8 mouse cellular contexts compared by ENCODE assay signal in genomic region chr4:132269740-132270560, GRCm38 (mm10). TPM values are rescaled to one million over a fixed set of nuclear protein-coding genes. Genes with fewer than 3 reads are reported as not detected.
A peak's percentile ranks its signal among the peaks of the same experiment; 100 is the strongest.
DNase-seq lines count a peak whose midpoint lies in the region; ATAC-seq and TF ChIP-seq lines count a peak whose summit lies in the region.

No protein-coding gene starts in this region.

- H3K27ac ChIP-seq in forebrain, embryonic 12.5 days: peak overlapping the region; percentile 89
- peak overlapping the region; percentile 90 for H3K27ac ChIP-seq in liver, postnatal 0 days (ENCODE audit: low read depth)
- H3K27ac ChIP-seq in neural tube, embryonic 14.5 days (ENCODE audit: low read depth, low read length): peak overlapping the region; percentile 98

- H3K4me1 ChIP-seq in E14TG2a.4 (replicated peaks; ENCODE audit: low read depth, low read length): peaks cover 34% of the 10 kb centered on the region
- H3K4me1 ChIP-seq in forebrain, embryonic 12.5 days: peaks cover 13% of the 10 kb centered on the region
- H3K4me1 ChIP-seq in liver, postnatal 0 days (ENCODE audit: insufficient read depth): peaks cover 16% of the 10 kb centered on the region
- H3K4me1 ChIP-seq in neural tube, embryonic 14.5 days (ENCODE audit: control insufficient read depth, insufficient read depth, low read length): no peaks in the 10 kb centered on the region

- intact Hi-C loops in heart, postnatal 10 days (cut with DNase I): loop anchor here (1.0 to 5.0 kb wide), 4 partner anchors 58 to 242 kb away; partner anchors contain the start of genes Phactr4, Sesn2 and Ythdf2

- H3K36me3 ChIP-seq in E14TG2a.4 (ENCODE audit: insufficient read depth, low read length): 0 out of 2 replicates have a peak, but pooled peaks cover 4% of the 10 kb centered on the region
- H3K36me3 ChIP-seq in forebrain, embryonic 12.5 days (replicated peaks): no peaks in the 10 kb centered on the region
- H3K36me3 ChIP-seq in liver, postnatal 0 days (replicated peaks; ENCODE audit: insufficient read depth, low read length): no peaks in the 10 kb centered on the region
- H3K36me3 ChIP-seq in neural tube, embryonic 14.5 days (ENCODE audit: control insufficient read depth, insufficient read depth, low read length): no peaks in the 10 kb centered on the region

- peak; percentile 90 for DNase-seq in c-Kit-positive CD71-positive TER-119-positive erythroid progenitor cells, embryonic 14.5 days (ENCODE audit: low spot score)
- peak; percentile 88 to 90 for DNase-seq in heart, postnatal 10 days
- DNase-seq in large intestine, adult 2 months (ENCODE audit: low read depth, low spot score): peak; percentile 77
- peak; percentile 87 for DNase-seq in liver, postnatal 0 days
- peak; percentile 91 for DNase-seq in testis, postnatal 10 days (ENCODE audit: low spot score)

- H3K9me3 ChIP-seq in E14TG2a.4 (ENCODE audit: low read length): peaks cover 5% of the 10 kb centered on the region; the same call in 1 of the 2 replicates
- no peaks in the 10 kb centered on the region for H3K9me3 ChIP-seq in forebrain, embryonic 12.5 days
- H3K9me3 ChIP-seq in liver, postnatal 0 days (ENCODE audit: low read length): no peaks in the 10 kb centered on the region
- no peaks in the 10 kb centered on the region for H3K9me3 ChIP-seq in neural tube, embryonic 14.5 days (ENCODE audit: control insufficient read depth, low read length)

- no peaks in the 10 kb centered on the region for H3K27me3 ChIP-seq in E14TG2a.4 (ENCODE audit: insufficient read depth, low read length)
- 0 out of 2 replicates have a peak, but pooled peaks cover 2% of the 10 kb centered on the region for H3K27me3 ChIP-seq in forebrain, embryonic 12.5 days
- H3K27me3 ChIP-seq in liver, postnatal 0 days (ENCODE audit: insufficient read depth, low read length): no peaks in the 10 kb centered on the region
- H3K27me3 ChIP-seq in neural tube, embryonic 14.5 days (ENCODE audit: control insufficient read depth, insufficient read depth, low read length): no peaks in the 10 kb centered on the region

- ATAC-seq in forebrain, embryonic 12.5 days (ENCODE audit: low FRiP score): peak; percentile 76
- peak; percentile 78 for ATAC-seq in liver, postnatal 0 days
- ATAC-seq in neural tube, embryonic 14.5 days (ENCODE audit: low read depth): peak; percentile 78

- H3K4me3 ChIP-seq in E14TG2a.4 (replicated peaks; ENCODE audit: low read length): peak overlapping the region; percentile 53
- peak overlapping the region; percentile 29 for H3K4me3 ChIP-seq in forebrain, embryonic 12.5 days (replicated peaks)
- peak overlapping the region; percentile 24 for H3K4me3 ChIP-seq in liver, postnatal 0 days (ENCODE audit: low read depth, low read length)
- peak overlapping the region; percentile 24; the same call in 1 of the 2 replicates for H3K4me3 ChIP-seq in neural tube, embryonic 14.5 days (ENCODE audit: low read depth, low read length)

- TF ChIP-seq EP300 in liver, postnatal 0 days (IDR thresholded peaks at IDR 0.05; ENCODE audit: low read depth): peak; percentile 91

- peak overlapping the region; percentile 45 for H3K4me2 ChIP-seq in forebrain, embryonic 12.5 days
- H3K4me2 ChIP-seq in liver, postnatal 0 days (ENCODE audit: low read depth, low read length): peak overlapping the region; percentile 67
- peak overlapping the region; percentile 53 for H3K4me2 ChIP-seq in neural tube, embryonic 14.5 days (ENCODE audit: low read depth, low read length)

- under 1% methylated on average over 35 of the region's 35 CpGs for WGBS in forebrain, embryonic 12.5 days
- under 1% methylated on average over 35 of the region's 35 CpGs for WGBS in large intestine, adult 2 months
- under 1% methylated on average over 35 of the region's 35 CpGs for WGBS in liver, postnatal 0 days (ENCODE audit: insufficient replicate concordance)
- under 1% methylated on average over 35 of the region's 35 CpGs for WGBS in neural tube, embryonic 14.5 days

- H3K9ac ChIP-seq in forebrain, embryonic 12.5 days: peak overlapping the region; percentile 56
- H3K9ac ChIP-seq in liver, postnatal 0 days (replicated peaks): peak overlapping the region; percentile 65
- peak overlapping the region; percentile 61 for H3K9ac ChIP-seq in neural tube, embryonic 14.5 days (replicated peaks; ENCODE audit: low read depth, low read length)

- no peak for TF ChIP-seq CTCF in E14TG2a.4 (conservative IDR thresholded peaks at IDR 0.05; ENCODE audit: low read length)
- TF ChIP-seq CTCF in liver, postnatal 0 days (IDR thresholded peaks at IDR 0.05; ENCODE audit: low read depth): peak; percentile 75

RNA-seq across cellular contexts. Expression of gene Taf12, which starts 4.2 kb away (rescaled TPM):
- 61.0 and 61.2 TPM in 2 replicates for polyA plus RNA-seq in forebrain, embryonic 12.5 days (2016; fragmentation: Nextera tagmentation; extraction: Ambion mirVana)
- total RNA-seq in heart, postnatal 10 days (2021): 10 to 100 TPM; 21.8 to 28.0 TPM
- polyA plus RNA-seq in large intestine, adult 2 months (2012; rRNA removed): 12.7 and 13.5 TPM in 2 replicates
- polyA plus RNA-seq in liver, postnatal 0 days (2015; fragmentation: Nextera tagmentation; extraction: Ambion mirVana): 27.8 and 28.2 TPM in 2 replicates
- 39.8 and 40.2 TPM in 2 replicates for polyA plus RNA-seq in neural tube, embryonic 14.5 days (2014; fragmentation: Nextera tagmentation; extraction: Ambion mirVana)

RNA-seq across cellular contexts. Expression of gene Gmeb1, which starts 8.5 kb away (rescaled TPM):
- polyA plus RNA-seq in forebrain, embryonic 12.5 days (2016; fragmentation: Nextera tagmentation; extraction: Ambion mirVana): 46.3 and 47.8 TPM in 2 replicates
- 10 to 100 TPM; 14.5 TPM for total RNA-seq in heart, postnatal 10 days (2021)
- polyA plus RNA-seq in large intestine, adult 2 months (2012; rRNA removed): 11.7 and 15.8 TPM in 2 replicates
- polyA plus RNA-seq in liver, postnatal 0 days (2015; fragmentation: Nextera tagmentation; extraction: Ambion mirVana): 6.9 and 8.9 TPM in 2 replicates
- polyA plus RNA-seq in neural tube, embryonic 14.5 days (2014; fragmentation: Nextera tagmentation; extraction: Ambion mirVana): 38.1 and 38.3 TPM in 2 replicates

RNA-seq across cellular contexts. Expression of gene Rab42, which starts 33.2 kb away (rescaled TPM):
- 0.78 and 0.82 TPM in 2 replicates for polyA plus RNA-seq in forebrain, embryonic 12.5 days (2016; fragmentation: Nextera tagmentation; extraction: Ambion mirVana)
- 1 to 10 TPM; 1.1 TPM for total RNA-seq in heart, postnatal 10 days (2021)
- 0.88 and 0.89 TPM in 2 replicates for polyA plus RNA-seq in large intestine, adult 2 months (2012; rRNA removed)
- polyA plus RNA-seq in liver, postnatal 0 days (2015; fragmentation: Nextera tagmentation; extraction: Ambion mirVana): 0.30 and 0.73 TPM in 2 replicates
- 1.4 and 3.0 TPM in 2 replicates for polyA plus RNA-seq in neural tube, embryonic 14.5 days (2014; fragmentation: Nextera tagmentation; extraction: Ambion mirVana)

RNA-seq across cellular contexts. Expression of gene Ythdf2, which starts 57.8 kb away (rescaled TPM):
- 152 and 166 TPM in 2 replicates for polyA plus RNA-seq in forebrain, embryonic 12.5 days (2016; fragmentation: Nextera tagmentation; extraction: Ambion mirVana)
- total RNA-seq in heart, postnatal 10 days (2021): 10 to 100 TPM; 40.0 to 42.4 TPM
- polyA plus RNA-seq in large intestine, adult 2 months (2012; rRNA removed): 17.8 and 21.1 TPM in 2 replicates
- polyA plus RNA-seq in liver, postnatal 0 days (2015; fragmentation: Nextera tagmentation; extraction: Ambion mirVana): 26.9 and 27.6 TPM in 2 replicates
- 124 and 127 TPM in 2 replicates for polyA plus RNA-seq in neural tube, embryonic 14.5 days (2014; fragmentation: Nextera tagmentation; extraction: Ambion mirVana)

RNA-seq across cellular contexts. Expression of gene Trnau1ap, which starts 59.4 kb away (rescaled TPM):
- polyA plus RNA-seq in forebrain, embryonic 12.5 days (2016; fragmentation: Nextera tagmentation; extraction: Ambion mirVana): 77.8 and 88.3 TPM in 2 replicates
- 10 to 100 TPM; 28.3 to 29.5 TPM for total RNA-seq in heart, postnatal 10 days (2021)
- polyA plus RNA-seq in large intestine, adult 2 months (2012; rRNA removed): 13.5 and 19.6 TPM in 2 replicates
- 30.4 and 33.8 TPM in 2 replicates for polyA plus RNA-seq in liver, postnatal 0 days (2015; fragmentation: Nextera tagmentation; extraction: Ambion mirVana)
- 66.0 and 71.9 TPM in 2 replicates for polyA plus RNA-seq in neural tube, embryonic 14.5 days (2014; fragmentation: Nextera tagmentation; extraction: Ambion mirVana)

Comparison
In these comparisons a context has a peak if more than half of its experiments do, and no peak if none do; other contexts are left out.
1. Peak in every context shown above with its lines: DNase-seq, ATAC-seq, H3K4me3 ChIP-seq and H3K27ac ChIP-seq.